Mouse (Mus musculus): ENCODE results near the gene Olfm2.

- TF ChIP-seq CTCF (IDR thresholded peaks at IDR 0.05; ENCODE audit: low read depth) (no peak), EP300 (IDR thresholded peaks at IDR 0.05; ENCODE audit: low read depth) (no peak)
Observed at GRCm38 (mm10) chr9:20685081-20685861, 60.9 kb downstream of the Olfm2 start.
